Mouse (Mus musculus): Measurements from ENCODE around the gene H2afy2. TPM values are rescaled to one million over a fixed set of nuclear protein-coding genes. Genes with fewer than 3 reads are reported as not detected.

Gene H2afy2
- polyA plus RNA-seq, 1 experiment from 2014 or later, result 118 TPM

- no peak overlapping the region for H3K9ac ChIP-seq (ENCODE audit: low read depth, low read length)
- H3K36me3 ChIP-seq (ENCODE audit: control insufficient read depth, insufficient read depth, low read length), result no peaks in the 10 kb centered on the region
- no peaks in the 10 kb centered on the region for H3K9me3 ChIP-seq (ENCODE audit: control insufficient read depth, low read length)
- H3K27me3 ChIP-seq (ENCODE audit: control insufficient read depth, insufficient read depth, low read length), result no peaks in the 10 kb centered on the region
- no peak for ATAC-seq (ENCODE audit: low FRiP score, low TSS enrichment)
- WGBS, result 72% methylated on average over 8 of the region's 8 CpGs
- no peak overlapping the region for H3K4me3 ChIP-seq (ENCODE audit: low read length)
- no peak overlapping the region for H3K4me2 ChIP-seq (replicated peaks; ENCODE audit: low read depth, low read length)
- H3K27ac ChIP-seq (ENCODE audit: low read depth, low read length), result no peak overlapping the region
- peaks cover 5% of the 10 kb centered on the region; the same call in 1 of the 2 replicates for H3K4me1 ChIP-seq (ENCODE audit: control insufficient read depth, insufficient read depth, low read length)
Observed at GRCm38 (mm10) chr10:61764689-61765088, 19.3 kb downstream of the H2afy2 start.

- WGBS, result 25% methylated on average over 6 of the region's 6 CpGs
Observed at GRCm38 (mm10) chr10:61759869-61760268, 24.1 kb downstream of the H2afy2 start.

GRCm38 (mm10) chr10:61758904-61759303, 25.0 kb downstream of the H2afy2 start:
- no peak overlapping the region for H3K27ac ChIP-seq (ENCODE audit: low read depth, low read length)
- H3K4me3 ChIP-seq (ENCODE audit: low read length), result no peak overlapping the region
- peaks cover 5% of the 10 kb centered on the region; the same call in 1 of the 2 replicates for H3K4me1 ChIP-seq (ENCODE audit: control insufficient read depth, insufficient read depth, low read length)
- H3K4me2 ChIP-seq (replicated peaks; ENCODE audit: low read depth, low read length), result no peak overlapping the region
- no peak overlapping the region for H3K9ac ChIP-seq (ENCODE audit: low read depth, low read length)
- H3K9me3 ChIP-seq (ENCODE audit: control insufficient read depth, low read length), result no peaks in the 10 kb centered on the region
- H3K36me3 ChIP-seq (ENCODE audit: control insufficient read depth, insufficient read depth, low read length), result peaks cover 24% of the 10 kb centered on the region
- WGBS, result 97% methylated on average over 2 of the region's 2 CpGs
- H3K27me3 ChIP-seq (ENCODE audit: control insufficient read depth, insufficient read depth, low read length), result no peaks in the 10 kb centered on the region
- no peak for ATAC-seq (ENCODE audit: low FRiP score, low TSS enrichment)

More at GRCm38 (mm10) chr10:61759869-61760268, 24.1 kb downstream of the H2afy2 start:
- ATAC-seq (ENCODE audit: low FRiP score, low TSS enrichment), result peak; percentile 68
- H3K4me1 ChIP-seq (ENCODE audit: control insufficient read depth, insufficient read depth, low read length), result peaks cover 5% of the 10 kb centered on the region; the same call in 1 of the 2 replicates
- peaks cover 19% of the 10 kb centered on the region for H3K36me3 ChIP-seq (ENCODE audit: control insufficient read depth, insufficient read depth, low read length)
- no peak overlapping the region for H3K4me3 ChIP-seq (ENCODE audit: low read length)
- 0 out of 2 replicates have a peak overlapping the region, but pooled peaks have one; percentile 2 for H3K4me2 ChIP-seq (replicated peaks; ENCODE audit: low read depth, low read length)
- H3K9ac ChIP-seq (ENCODE audit: low read depth, low read length), result no peak overlapping the region
- no peaks in the 10 kb centered on the region for H3K27me3 ChIP-seq (ENCODE audit: control insufficient read depth, insufficient read depth, low read length)
- no peaks in the 10 kb centered on the region for H3K9me3 ChIP-seq (ENCODE audit: control insufficient read depth, low read length)
- no peak overlapping the region for H3K27ac ChIP-seq (ENCODE audit: low read depth, low read length)

GRCm38 (mm10) chr10:61757022-61757421, 26.9 kb downstream of the H2afy2 start:
- peaks cover 40% of the 10 kb centered on the region for H3K36me3 ChIP-seq (ENCODE audit: control insufficient read depth, insufficient read depth, low read length)
- H3K27me3 ChIP-seq (ENCODE audit: control insufficient read depth, insufficient read depth, low read length), result no peaks in the 10 kb centered on the region
- H3K4me1 ChIP-seq (ENCODE audit: control insufficient read depth, insufficient read depth, low read length), result peaks cover 5% of the 10 kb centered on the region; the same call in 1 of the 2 replicates
- no peak overlapping the region for H3K4me3 ChIP-seq (ENCODE audit: low read length)
- H3K27ac ChIP-seq (ENCODE audit: low read depth, low read length), result no peak overlapping the region
- no peak for ATAC-seq (ENCODE audit: low FRiP score, low TSS enrichment)
- H3K9ac ChIP-seq (ENCODE audit: low read depth, low read length), result no peak overlapping the region
- H3K9me3 ChIP-seq (ENCODE audit: control insufficient read depth, low read length), result no peaks in the 10 kb centered on the region
- no peak overlapping the region for H3K4me2 ChIP-seq (replicated peaks; ENCODE audit: low read depth, low read length)
- 95% methylated on average over 14 of the region's 14 CpGs for WGBS

- Histone ChIP-seq H3K36me3 (ENCODE audit: control insufficient read depth, insufficient read depth, low read length) (peaks cover 70% of the 10 kb centered on the region), H3K4me1 (ENCODE audit: control insufficient read depth, insufficient read depth, low read length) (no peaks in the 10 kb centered on the region), H3K9me3 (ENCODE audit: control insufficient read depth, low read length) (no peaks in the 10 kb centered on the region), H3K27ac (ENCODE audit: low read depth, low read length) (no peak overlapping the region), H3K9ac (ENCODE audit: low read depth, low read length) (no peak overlapping the region), H3K27me3 (ENCODE audit: control insufficient read depth, insufficient read depth, low read length) (no peaks in the 10 kb centered on the region), H3K4me3 (ENCODE audit: low read length) (no peak overlapping the region), H3K4me2 (replicated peaks; ENCODE audit: low read depth, low read length) (no peak overlapping the region)
- ATAC-seq (ENCODE audit: low FRiP score, low TSS enrichment), result no peak
- 98% methylated on average over 23 of the region's 23 CpGs for WGBS
Observed at GRCm38 (mm10) chr10:61753071-61753470, 30.9 kb downstream of the H2afy2 start.

- Histone ChIP-seq H3K36me3 (ENCODE audit: control insufficient read depth, insufficient read depth, low read length) (peaks cover 80% of the 10 kb centered on the region), H3K4me3 (ENCODE audit: low read length) (no peak overlapping the region), H3K9me3 (ENCODE audit: control insufficient read depth, low read length) (no peaks in the 10 kb centered on the region), H3K4me2 (replicated peaks; ENCODE audit: low read depth, low read length) (no peak overlapping the region), H3K9ac (ENCODE audit: low read depth, low read length) (no peak overlapping the region), H3K27ac (ENCODE audit: low read depth, low read length) (no peak overlapping the region), H3K27me3 (ENCODE audit: control insufficient read depth, insufficient read depth, low read length) (no peaks in the 10 kb centered on the region), H3K4me1 (ENCODE audit: control insufficient read depth, insufficient read depth, low read length) (no peaks in the 10 kb centered on the region)
- 87% methylated on average over 20 of the region's 20 CpGs for WGBS
- no peak for ATAC-seq (ENCODE audit: low FRiP score, low TSS enrichment)
Observed at GRCm38 (mm10) chr10:61751534-61752219, 32.3 kb downstream of the H2afy2 start.

- peaks cover 2% of the 10 kb centered on the region; the same call in 1 of the 2 replicates for H3K9me3 ChIP-seq (ENCODE audit: control insufficient read depth, low read length)
- no peak for ATAC-seq (ENCODE audit: low FRiP score, low TSS enrichment)
- H3K27me3 ChIP-seq (ENCODE audit: control insufficient read depth, insufficient read depth, low read length), result no peaks in the 10 kb centered on the region
- H3K4me1 ChIP-seq (ENCODE audit: control insufficient read depth, insufficient read depth, low read length), result no peaks in the 10 kb centered on the region
- peaks cover 82% of the 10 kb centered on the region for H3K36me3 ChIP-seq (ENCODE audit: control insufficient read depth, insufficient read depth, low read length)
- no peak overlapping the region for H3K4me2 ChIP-seq (replicated peaks; ENCODE audit: low read depth, low read length)
- 91% methylated on average over 9 of the region's 9 CpGs for WGBS
- H3K4me3 ChIP-seq (ENCODE audit: low read length), result no peak overlapping the region
- H3K9ac ChIP-seq (ENCODE audit: low read depth, low read length), result no peak overlapping the region
- H3K27ac ChIP-seq (ENCODE audit: low read depth, low read length), result no peak overlapping the region
Observed at GRCm38 (mm10) chr10:61750014-61750413, 33.9 kb downstream of the H2afy2 start.

- H3K9ac ChIP-seq (ENCODE audit: low read depth, low read length), result no peak overlapping the region
- no peak for ATAC-seq (ENCODE audit: low FRiP score, low TSS enrichment)
- no peak overlapping the region for H3K4me2 ChIP-seq (replicated peaks; ENCODE audit: low read depth, low read length)
- no peak overlapping the region for H3K4me3 ChIP-seq (ENCODE audit: low read length)
- no peaks in the 10 kb centered on the region for H3K4me1 ChIP-seq (ENCODE audit: control insufficient read depth, insufficient read depth, low read length)
- H3K27ac ChIP-seq (ENCODE audit: low read depth, low read length), result no peak overlapping the region
- peaks cover 2% of the 10 kb centered on the region; the same call in 1 of the 2 replicates for H3K9me3 ChIP-seq (ENCODE audit: control insufficient read depth, low read length)
- no peaks in the 10 kb centered on the region for H3K27me3 ChIP-seq (ENCODE audit: control insufficient read depth, insufficient read depth, low read length)
- 93% methylated on average over 13 of the region's 13 CpGs for WGBS
- peaks cover 84% of the 10 kb centered on the region for H3K36me3 ChIP-seq (ENCODE audit: control insufficient read depth, insufficient read depth, low read length)
Observed at GRCm38 (mm10) chr10:61747302-61747701, 36.6 kb downstream of the H2afy2 start.

GRCm38 (mm10) chr10:61745133-61745532, 38.8 kb downstream of the H2afy2 start:
- no peaks in the 10 kb centered on the region for H3K27me3 ChIP-seq (ENCODE audit: control insufficient read depth, insufficient read depth, low read length)
- H3K4me2 ChIP-seq (replicated peaks; ENCODE audit: low read depth, low read length), result no peak overlapping the region
- peaks cover 86% of the 10 kb centered on the region for H3K36me3 ChIP-seq (ENCODE audit: control insufficient read depth, insufficient read depth, low read length)
- H3K4me3 ChIP-seq (ENCODE audit: low read length), result no peak overlapping the region
- H3K27ac ChIP-seq (ENCODE audit: low read depth, low read length), result no peak overlapping the region
- 90% methylated on average over 4 of the region's 4 CpGs for WGBS
- peaks cover 2% of the 10 kb centered on the region; the same call in 1 of the 2 replicates for H3K9me3 ChIP-seq (ENCODE audit: control insufficient read depth, low read length)
- no peak for ATAC-seq (ENCODE audit: low FRiP score, low TSS enrichment)
- no peaks in the 10 kb centered on the region for H3K4me1 ChIP-seq (ENCODE audit: control insufficient read depth, insufficient read depth, low read length)
- H3K9ac ChIP-seq (ENCODE audit: low read depth, low read length), result no peak overlapping the region
